29 mouse cellular contexts compared by ENCODE assay signal in the genomic region with DNA sequence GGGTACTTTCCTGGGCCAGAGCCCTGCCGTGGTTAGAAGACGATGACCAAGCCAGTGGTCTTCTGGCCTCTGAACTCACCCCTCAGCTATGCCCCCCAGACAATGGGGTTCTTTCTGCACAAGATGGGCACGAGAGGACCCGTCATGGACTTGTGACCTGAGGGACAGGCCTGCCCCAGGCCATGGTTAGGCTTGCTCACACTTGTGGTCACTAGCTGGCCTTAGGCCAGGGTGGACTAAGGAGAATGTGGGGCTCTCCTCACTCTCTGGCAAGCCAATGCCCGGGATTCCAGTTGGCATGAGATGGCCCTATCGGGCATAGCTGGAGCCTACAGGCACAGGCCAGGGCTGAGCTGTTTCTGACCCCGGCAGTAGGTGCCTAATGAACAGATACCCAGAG. TPM values are rescaled to one million over a fixed set of nuclear protein-coding genes. Genes with fewer than 3 reads are reported as not detected.
DNase-seq lines count a peak whose midpoint lies in the region; ATAC-seq and TF ChIP-seq lines count a peak whose summit lies in the region.
"Had no signal": no experiment of that assay in that cellular context is flagged by ENCODE, and none has a peak within 500 bp of the region (broad histone marks: within the 10 kb centered on the region; RNA-seq: fewer than 3 reads in every experiment).

No protein-coding gene starts in this region.

- ATAC-seq in midbrain, embryonic 15.5 days (replicated peaks): no peak
- ATAC-seq: forebrain, embryonic 15.5 days; hindbrain, embryonic 16.5 days had no signal

- H3K4me1 ChIP-seq in heart, embryonic 10.5 days: peaks cover 73% of the 10 kb centered on the region
- no peaks in the 10 kb centered on the region for H3K4me1 ChIP-seq in heart, adult 2 months (ENCODE audit: control insufficient read depth, insufficient read depth, low read length)
- peaks cover 83% of the 10 kb centered on the region for H3K4me1 ChIP-seq in midbrain, embryonic 10.5 days
- peaks cover 16% of the 10 kb centered on the region for H3K4me1 ChIP-seq in midbrain, embryonic 15.5 days
- H3K4me1 ChIP-seq in CH12.LX (ENCODE audit: control insufficient read depth in 1 of 2, insufficient read depth in 2 of 2): peaks cover 5 to 11% of the 10 kb centered on the region in 2 experiments
- peaks cover 95% of the 10 kb centered on the region for H3K4me1 ChIP-seq in limb, embryonic 10.5 days

- H3K27ac ChIP-seq in heart, embryonic 10.5 days: 0 out of 2 replicates have a peak overlapping the region, but pooled peaks have one; percentile 29
- no peak overlapping the region for H3K27ac ChIP-seq in heart, adult 2 months
- peak overlapping the region; percentile 10; the same call in 1 of the 2 replicates for H3K27ac ChIP-seq in midbrain, embryonic 10.5 days (replicated peaks)
- H3K27ac ChIP-seq in midbrain, embryonic 15.5 days: no peak overlapping the region
- no peak overlapping the region for H3K27ac ChIP-seq in CH12.LX (ENCODE audit: insufficient read depth, low read depth)
- H3K27ac ChIP-seq in limb, embryonic 10.5 days: peak overlapping the region; percentile 84
- H3K27ac ChIP-seq: forebrain, embryonic 15.5 days; heart, embryonic 13.5 days; liver, embryonic 13.5 days; macrophage; neural tube, embryonic 13.5 days; stomach, embryonic 15.5 days had no signal

- WGBS in heart, embryonic 10.5 days: 50% methylated on average over 7 of the region's 7 CpGs
- 73% methylated on average over 7 of the region's 7 CpGs for WGBS in heart, adult 2 months
- WGBS in midbrain, embryonic 10.5 days: 70% methylated on average over 7 of the region's 7 CpGs
- 68% methylated on average over 7 of the region's 7 CpGs for WGBS in midbrain, embryonic 15.5 days
- 63% methylated on average over 7 of the region's 7 CpGs for WGBS in limb, embryonic 10.5 days

- no peak for TF ChIP-seq RAD21 in CH12.LX (IDR thresholded peaks at IDR 0.05; ENCODE audit: low read depth, low read length)

- in situ Hi-C loops in CH12.LX (cut with MboI; ENCODE audit: low pct_ligation_motif_present, low pct_unique_long_range_greater_than_20kb, low sequenced_read_pairs): no loop called here

- H3K27me3 ChIP-seq in heart, embryonic 10.5 days (ENCODE audit: insufficient read depth, poor library complexity, severe bottlenecking): peaks cover 90% of the 10 kb centered on the region
- H3K27me3 ChIP-seq in heart, adult 2 months (ENCODE audit: control insufficient read depth, insufficient read depth, low read length): peaks cover 3% of the 10 kb centered on the region
- H3K27me3 ChIP-seq in midbrain, embryonic 10.5 days (ENCODE audit: low read depth, poor library complexity, severe bottlenecking): peaks cover 100% of the 10 kb centered on the region
- H3K27me3 ChIP-seq in midbrain, embryonic 15.5 days (replicated peaks): peaks cover 36% of the 10 kb centered on the region
- H3K27me3 ChIP-seq in CH12.LX (replicated peaks): peaks cover 95% of the 10 kb centered on the region
- H3K27me3 ChIP-seq in limb, embryonic 10.5 days (ENCODE audit: low read depth, poor library complexity, severe bottlenecking): peaks cover 87% of the 10 kb centered on the region

- intact Hi-C loops in heart, adult 2 months (cut with DNase I): no loop called here

- H3K9ac ChIP-seq in heart, adult 2 months (ENCODE audit: low read depth, low read length): no peak overlapping the region
- H3K9ac ChIP-seq in midbrain, embryonic 15.5 days: no peak overlapping the region
- H3K9ac ChIP-seq in CH12.LX (ENCODE audit: insufficient read depth, low read depth): no peak overlapping the region
- H3K9ac ChIP-seq: forebrain, embryonic 15.5 days; liver, embryonic 13.5 days; stomach, embryonic 15.5 days had no signal

- H3K79me2 ChIP-seq in heart, adult 2 months (replicated peaks; ENCODE audit: control insufficient read depth, insufficient read depth, low read length): no peaks in the 10 kb centered on the region
- no peaks in the 10 kb centered on the region for H3K79me2 ChIP-seq in CH12.LX (replicated peaks; ENCODE audit: control insufficient read depth, extremely low read depth, insufficient read depth, poor library complexity, severe bottlenecking)

- TF ChIP-seq EP300 in heart, adult 2 months (IDR thresholded peaks at IDR 0.05; ENCODE audit: insufficient read depth, low read depth, low read length): no peak
- no peak for TF ChIP-seq EP300 in CH12.LX (IDR thresholded peaks at IDR 0.05; ENCODE audit: low read length)

- no peak overlapping the region for H3K4me2 ChIP-seq in midbrain, embryonic 15.5 days
- peak overlapping the region; percentile 5; the same call in 1 of the 2 replicates for H3K4me2 ChIP-seq in CH12.LX (ENCODE audit: insufficient read depth, low read depth, poor library complexity, severe bottlenecking)
- H3K4me2 ChIP-seq: liver, embryonic 13.5 days had no signal

- no peak for TF ChIP-seq POLR2A in heart, adult 2 months (IDR thresholded peaks at IDR 0.05; ENCODE audit: insufficient read depth, low read depth, low read length)
- TF ChIP-seq POLR2A in CH12.LX (IDR thresholded peaks at IDR 0.05; ENCODE audit: low read depth, low read length): no peak

- dilution Hi-C loops in CH12.LX (cut with MboI; ENCODE audit: extremely low pct_ligation_motif_present, extremely low pct_unique_long_range_greater_than_20kb, low sequenced_read_pairs): no loop called here

- no peaks in the 10 kb centered on the region for H3K36me3 ChIP-seq in heart, embryonic 10.5 days
- no peaks in the 10 kb centered on the region for H3K36me3 ChIP-seq in heart, adult 2 months (ENCODE audit: control insufficient read depth, insufficient read depth, low read length)
- no peaks in the 10 kb centered on the region for H3K36me3 ChIP-seq in midbrain, embryonic 10.5 days
- H3K36me3 ChIP-seq in midbrain, embryonic 15.5 days (replicated peaks): no peaks in the 10 kb centered on the region
- H3K36me3 ChIP-seq in CH12.LX (replicated peaks in 1 of 2; ENCODE audit: control insufficient read depth in 1 of 2, insufficient read depth in 1 of 2, low read length in 1 of 2): no peaks in the 10 kb centered on the region
- no peaks in the 10 kb centered on the region for H3K36me3 ChIP-seq in limb, embryonic 10.5 days
- H3K36me3 ChIP-seq: forebrain, embryonic 15.5 days; G1E; heart, embryonic 13.5 days; liver, embryonic 13.5 days; neural tube, embryonic 13.5 days; stomach, embryonic 15.5 days had no signal

- no peak for DNase-seq in heart, embryonic 10.5 days (ENCODE audit: low spot score)
- no peak for DNase-seq in heart, adult 2 months
- DNase-seq in midbrain, embryonic 10.5 days (ENCODE audit: low spot score): no peak
- DNase-seq in CH12.LX (ENCODE audit: extremely low read depth): no peak
- no peak for DNase-seq in limb, embryonic 10.5 days (ENCODE audit: low spot score)
- no peak for DNase-seq in adrenal gland, postnatal 14 days
- DNase-seq in retina, embryonic 14.5 days (ENCODE audit: low spot score): no peak
- DNase-seq: adrenal gland, postnatal 36 days; cerebellum, adult 18-20 months; heart, adult 18-20 months; heart, postnatal 10 days; liver, embryonic 13.5 days; lung, adult 2 months; lung, postnatal 10 days; midbrain, embryonic 14.5 days; retina, postnatal 1 day; right cerebral cortex, postnatal 14 days; thymus, postnatal 36 days had no signal

- H3K9me3 ChIP-seq in heart, embryonic 10.5 days: no peaks in the 10 kb centered on the region
- H3K9me3 ChIP-seq in midbrain, embryonic 10.5 days (replicated peaks): no peaks in the 10 kb centered on the region
- no peaks in the 10 kb centered on the region for H3K9me3 ChIP-seq in midbrain, embryonic 15.5 days
- no peaks in the 10 kb centered on the region for H3K9me3 ChIP-seq in CH12.LX (replicated peaks; ENCODE audit: low read length)
- H3K9me3 ChIP-seq in limb, embryonic 10.5 days (replicated peaks): no peaks in the 10 kb centered on the region
- H3K9me3 ChIP-seq: forebrain, embryonic 15.5 days; G1E; heart, embryonic 13.5 days; liver, embryonic 13.5 days; neural tube, embryonic 13.5 days; stomach, embryonic 15.5 days had no signal

- no peak overlapping the region for H3K4me3 ChIP-seq in heart, embryonic 10.5 days
- H3K4me3 ChIP-seq in heart, adult 2 months: no peak overlapping the region
- no peak overlapping the region for H3K4me3 ChIP-seq in midbrain, embryonic 10.5 days
- H3K4me3 ChIP-seq in midbrain, embryonic 15.5 days: no peak overlapping the region
- no peak overlapping the region for H3K4me3 ChIP-seq in CH12.LX (replicated peaks in 1 of 3; ENCODE audit: low read depth in 2 of 3, low read length in 2 of 3, poor library complexity in 1 of 3)
- H3K4me3 ChIP-seq in limb, embryonic 10.5 days: no peak overlapping the region
- H3K4me3 ChIP-seq: forebrain, embryonic 15.5 days; liver, embryonic 13.5 days; myocyte; neural tube, embryonic 13.5 days; stomach, embryonic 15.5 days had no signal

- TF ChIP-seq CTCF in heart, adult 2 months (IDR thresholded peaks at IDR 0.05): no peak
- no peak for TF ChIP-seq CTCF in CH12.LX (conservative IDR thresholded peaks at IDR 0.05 in 1 of 2, IDR thresholded peaks at IDR 0.05 in 1 of 2; ENCODE audit: low read depth in 2 of 2, low read length in 2 of 2)

TF ChIP-seq in CH12.LX, 34 proteins besides CTCF, POLR2A, EP300 and RAD21 (continues in another document):
- TF ChIP-seq TBP (conservative IDR thresholded peaks at IDR 0.05; ENCODE audit: low read depth, low read length) (no peak), HCFC1 (IDR thresholded peaks at IDR 0.05; ENCODE audit: low read depth, low read length) (no peak)

RNA-seq across cellular contexts. Expression of gene Phb, which starts 22.4 kb away (rescaled TPM):
- polyA plus RNA-seq in heart, embryonic 10.5 days (2016; fragmentation: Nextera tagmentation; extraction: Ambion mirVana): 320 and 328 TPM in 2 replicates
- total RNA-seq in heart, adult 2 months (2021): 100 to 1,000 TPM; 358 to 383 TPM
- polyA plus RNA-seq in heart, adult 2 months (2012; rRNA removed): 281 and 456 TPM in 2 replicates
- 227 and 251 TPM in 2 replicates for polyA plus RNA-seq in midbrain, embryonic 10.5 days (2016; fragmentation: Nextera tagmentation; extraction: Ambion mirVana)
- polyA plus RNA-seq in midbrain, embryonic 15.5 days (2015; fragmentation: Nextera tagmentation; extraction: Ambion mirVana): 166 and 185 TPM in 2 replicates
- total RNA-seq in CH12.LX (2012; rRNA removed) (512 and 606 TPM in 2 replicates), CH12.LX (2014; rRNA removed) (699 and 784 TPM in 2 replicates)
- 405 and 413 TPM in 2 replicates for polyA plus RNA-seq in CH12.LX (2012; ENCODE audit: insufficient read length, low read depth)
- 293 and 361 TPM in 2 replicates for polyA plus RNA-seq in limb, embryonic 10.5 days (2016; fragmentation: Nextera tagmentation; extraction: Ambion mirVana)
- 332 and 338 TPM in 2 replicates for total RNA-seq in adrenal gland, postnatal 14 days (2021)

RNA-seq across cellular contexts. Expression of gene Ngfr, which starts 56.8 kb away (rescaled TPM):
- 4.5 and 9.9 TPM in 2 replicates for polyA plus RNA-seq in heart, embryonic 10.5 days (2016; fragmentation: Nextera tagmentation; extraction: Ambion mirVana)
- total RNA-seq in heart, adult 2 months (2021): 1 to 10 TPM in 1 of 2 experiments, under 1 TPM in 1; 0.26 to 1.0 TPM
- 2.2 and 2.7 TPM in 2 replicates for polyA plus RNA-seq in heart, adult 2 months (2012; rRNA removed)
- polyA plus RNA-seq in midbrain, embryonic 10.5 days (2016; fragmentation: Nextera tagmentation; extraction: Ambion mirVana): 17.9 and 22.5 TPM in 2 replicates
- 14.0 and 15.4 TPM in 2 replicates for polyA plus RNA-seq in midbrain, embryonic 15.5 days (2015; fragmentation: Nextera tagmentation; extraction: Ambion mirVana)
- total RNA-seq in CH12.LX (2012; rRNA removed) (not detected in 2 replicates), CH12.LX (2014; rRNA removed) (not detected in 2 replicates)
- polyA plus RNA-seq in CH12.LX (2012; ENCODE audit: insufficient read length, low read depth): not detected in 2 replicates
- 9.7 and 16.3 TPM in 2 replicates for polyA plus RNA-seq in limb, embryonic 10.5 days (2016; fragmentation: Nextera tagmentation; extraction: Ambion mirVana)
- total RNA-seq in adrenal gland, postnatal 14 days (2021): 5.6 and 14.3 TPM in 2 replicates
- total RNA-seq: hematopoietic stem cell, adult 5-6 weeks; megakaryocyte-erythroid progenitor cell, adult 5-6 weeks had no signal
- polyA plus RNA-seq: G1E had no signal

Comparison
In these comparisons a context has a peak if more than half of its experiments do, and no peak if none do; other contexts are left out.
1. H3K27ac ChIP-seq: peak in heart, embryonic 10.5 days (single experiment), midbrain, embryonic 10.5 days (single experiment) and limb, embryonic 10.5 days (single experiment); none in heart, adult 2 months (single experiment), midbrain, embryonic 15.5 days (single experiment) and CH12.LX (single experiment).